Mouse (Mus musculus) midbrain, embryonic 14.5 days (tissue): ENCODE measurements around the gene Gpsm3. TPM values are rescaled to one million over a fixed set of nuclear protein-coding genes. Genes with fewer than 3 reads are reported as not detected.

ENCODE experiments used
- ATAC-seq: fragments of 200-750 bp; cut with Nextera tagmentation; 2 replicates; pipeline ENCODE4 v1.8.0; 2017; ENCODE audit warnings: moderate number of reproducible peaks, moderate library complexity; ENCODE audit not compliant: low FRiP score, low TSS enrichment
- DNase-seq: peaks from one replicate; pipeline ENCODE4 v3.0.0-alpha.2; 2015
- H3K27ac ChIP-seq: fragments of 300-500 bp; sonication (generic); replicated peaks from 2 replicates; pipeline ENCODE4 v1.5.1; 2014; ENCODE audit warnings: mild to moderate bottlenecking, low read depth, low read length, moderate library complexity
- H3K27me3 ChIP-seq: fragments of 300-500 bp; sonication (generic); 2 replicates; pipeline ENCODE4 v1.6.1; 2014; ENCODE audit warnings: low read length, control low read depth, mixed read lengths; ENCODE audit not compliant: control insufficient read depth, insufficient read depth
- H3K36me3 ChIP-seq: fragments of 300-500 bp; sonication (generic); 2 replicates; pipeline ENCODE4 v1.6.1; 2014; ENCODE audit warnings: low read length, control low read depth; ENCODE audit not compliant: control insufficient read depth, insufficient read depth
- H3K4me1 ChIP-seq: fragments of 300-500 bp; sonication (generic); 2 replicates; pipeline ENCODE4 v1.6.1; 2014; ENCODE audit warnings: mild to moderate bottlenecking, antibody characterized with exemption, low read length, control low read depth; ENCODE audit not compliant: control insufficient read depth, insufficient read depth
- H3K4me2 ChIP-seq: fragments of 300-500 bp; sonication (generic); 2 replicates; pipeline ENCODE4 v1.6.1; 2014; ENCODE audit warnings: mild to moderate bottlenecking, low read length, moderate library complexity
- H3K4me3 ChIP-seq: fragments of 300-500 bp; sonication (generic); replicated peaks from 2 replicates; pipeline ENCODE4 v1.5.1; 2014; ENCODE audit warnings: low read depth, low read length
- H3K9ac ChIP-seq: fragments of 300-500 bp; sonication (generic); replicated peaks from 2 replicates; pipeline ENCODE4 v1.6.1; 2014; ENCODE audit warnings: mild to moderate bottlenecking, low read length, moderate library complexity
- H3K9me3 ChIP-seq: fragments of 300-500 bp; sonication (generic); 2 replicates; pipeline ENCODE4 v1.6.1; 2016; ENCODE audit warnings: low read length, control low read depth, mixed read lengths; ENCODE audit not compliant: control insufficient read depth
- WGBS: fragments of 180-500 bp; shearing (Covaris S2); extraction: QIAGEN DNeasy Blood & Tissue Kit; methylation state at CpG from one replicate; pipeline ENCODE4 v1.1.7; 2014; 5-methylcytosine and 5-hydroxymethylcytosine counted together
- polyA plus RNA-seq: library from polyadenylated mRNA; unstranded; fragments of >200 nt; fragmentation: Nextera tagmentation; extraction: Ambion mirVana; gene quantifications from 2 replicates; pipeline ENCODE4 v1.2.1, GENCODE M21; 2014

Gpsm3 gene
- polyA plus RNA-seq, 1 experiment from 2014 or later = 4.3 TPM

DNA sequence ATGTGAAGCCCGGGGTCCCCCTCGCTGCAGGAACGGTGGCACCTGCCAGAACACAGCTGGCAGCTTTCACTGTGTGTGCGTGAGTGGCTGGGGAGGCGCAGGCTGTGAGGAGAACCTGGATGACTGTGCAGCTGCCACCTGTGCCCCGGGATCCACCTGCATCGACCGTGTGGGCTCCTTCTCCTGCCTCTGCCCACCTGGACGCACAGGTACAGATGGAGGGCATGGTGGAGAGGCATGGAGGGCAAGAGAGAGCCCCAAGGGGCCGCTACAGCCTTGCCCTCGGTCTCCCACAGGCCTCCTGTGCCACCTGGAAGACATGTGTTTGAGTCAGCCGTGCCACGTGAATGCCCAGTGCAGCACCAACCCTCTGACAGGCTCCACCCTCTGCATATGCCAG, 21.2 kb upstream of the Gpsm3 start:
- Histone ChIP-seq H3K4me2 (no peak overlapping the region), H3K9me3 (0 out of 2 replicates have a peak, but pooled peaks cover 2% of the 10 kb centered on the region), H3K27ac (no peak overlapping the region), H3K27me3 (no peaks in the 10 kb centered on the region; the same call in 1 of the 2 replicates), H3K9ac (no peak overlapping the region), H3K36me3 (no peaks in the 10 kb centered on the region), H3K4me1 (no peaks in the 10 kb centered on the region), H3K4me3 (no peak overlapping the region)
- no peak for ATAC-seq
- DNase-seq = no peak
- WGBS = 77% methylated on average over 13 of the region's 13 CpGs

DNA sequence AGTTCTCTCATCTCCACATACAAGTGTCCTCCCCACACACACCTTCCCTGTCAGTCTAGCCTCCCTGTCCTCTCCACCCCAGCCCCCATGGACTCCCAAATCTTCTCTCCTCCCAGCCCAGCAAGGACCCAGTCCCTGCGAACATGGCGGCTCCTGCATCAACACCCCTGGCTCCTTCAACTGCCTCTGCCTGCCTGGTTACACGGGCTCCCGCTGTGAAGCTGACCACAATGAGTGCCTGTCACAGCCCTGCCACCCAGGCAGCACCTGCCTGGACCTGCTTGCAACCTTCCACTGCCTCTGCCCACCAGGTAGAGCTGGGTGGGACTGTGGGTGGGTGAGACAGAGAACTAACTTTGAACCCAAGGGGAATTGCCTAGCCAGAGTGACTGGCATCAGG, 19.7 kb upstream of the Gpsm3 start:
- no peaks in the 10 kb centered on the region; the same call in 1 of the 2 replicates for H3K27me3 ChIP-seq
- ATAC-seq = no peak
- WGBS = 62% methylated on average over 4 of the region's 4 CpGs
- H3K36me3 ChIP-seq = no peaks in the 10 kb centered on the region
- no peak overlapping the region for H3K9ac ChIP-seq
- H3K9me3 ChIP-seq = 0 out of 2 replicates have a peak, but pooled peaks cover 2% of the 10 kb centered on the region
- no peak overlapping the region for H3K27ac ChIP-seq
- H3K4me1 ChIP-seq = no peaks in the 10 kb centered on the region
- DNase-seq = no peak
- H3K4me3 ChIP-seq = no peak overlapping the region
- no peak overlapping the region for H3K4me2 ChIP-seq

GRCm38 (mm10) chr17:34571875-34572274, 17.7 kb upstream of the Gpsm3 start:
- H3K36me3 ChIP-seq = no peaks in the 10 kb centered on the region
- WGBS = 15% methylated on average over 5 of the region's 5 CpGs
- H3K4me3 ChIP-seq = no peak overlapping the region
- DNase-seq (no peak), ATAC-seq (no peak)
- no peaks in the 10 kb centered on the region; the same call in 1 of the 2 replicates for H3K27me3 ChIP-seq
- no peak overlapping the region for H3K9ac ChIP-seq
- no peaks in the 10 kb centered on the region for H3K9me3 ChIP-seq
- H3K27ac ChIP-seq = no peak overlapping the region
- no peaks in the 10 kb centered on the region for H3K4me1 ChIP-seq
- no peak overlapping the region for H3K4me2 ChIP-seq

DNA sequence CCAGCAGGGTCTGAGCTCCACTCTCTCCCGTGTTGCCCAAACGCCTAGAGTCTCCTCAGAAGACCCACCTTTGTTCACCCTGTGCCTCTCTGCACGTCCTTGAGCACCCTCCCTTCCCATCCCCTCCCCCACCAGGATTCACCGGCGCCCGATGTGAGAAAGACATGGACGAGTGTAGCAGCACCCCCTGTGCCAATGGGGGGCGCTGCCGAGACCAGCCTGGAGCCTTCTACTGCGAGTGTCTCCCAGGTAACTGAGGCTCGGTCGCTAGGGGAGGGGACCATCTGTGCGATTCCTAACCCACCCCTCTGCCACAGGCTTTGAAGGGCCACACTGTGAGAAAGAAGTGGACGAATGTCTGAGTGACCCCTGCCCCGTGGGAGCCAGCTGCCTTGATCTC, 17.2 kb upstream of the Gpsm3 start:
- no peak for DNase-seq
- no peak for ATAC-seq
- Histone ChIP-seq H3K27me3 (no peaks in the 10 kb centered on the region; the same call in 1 of the 2 replicates), H3K36me3 (no peaks in the 10 kb centered on the region), H3K9me3 (no peaks in the 10 kb centered on the region), H3K4me1 (no peaks in the 10 kb centered on the region), H3K9ac (no peak overlapping the region), H3K4me2 (no peak overlapping the region), H3K4me3 (no peak overlapping the region), H3K27ac (no peak overlapping the region)
- WGBS = 9% methylated on average over 15 of the region's 15 CpGs

GRCm38 (mm10) chr17:34576577-34576976, 13.0 kb upstream of the Gpsm3 start:
- DNase-seq = no peak
- Histone ChIP-seq H3K4me3 (no peak overlapping the region), H3K4me2 (no peak overlapping the region), H3K36me3 (no peaks in the 10 kb centered on the region), H3K4me1 (no peaks in the 10 kb centered on the region), H3K9me3 (no peaks in the 10 kb centered on the region), H3K9ac (no peak overlapping the region), H3K27ac (no peak overlapping the region), H3K27me3 (no peaks in the 10 kb centered on the region)
- no peak for ATAC-seq
- WGBS = 71% methylated on average over 5 of the region's 5 CpGs

DNA sequence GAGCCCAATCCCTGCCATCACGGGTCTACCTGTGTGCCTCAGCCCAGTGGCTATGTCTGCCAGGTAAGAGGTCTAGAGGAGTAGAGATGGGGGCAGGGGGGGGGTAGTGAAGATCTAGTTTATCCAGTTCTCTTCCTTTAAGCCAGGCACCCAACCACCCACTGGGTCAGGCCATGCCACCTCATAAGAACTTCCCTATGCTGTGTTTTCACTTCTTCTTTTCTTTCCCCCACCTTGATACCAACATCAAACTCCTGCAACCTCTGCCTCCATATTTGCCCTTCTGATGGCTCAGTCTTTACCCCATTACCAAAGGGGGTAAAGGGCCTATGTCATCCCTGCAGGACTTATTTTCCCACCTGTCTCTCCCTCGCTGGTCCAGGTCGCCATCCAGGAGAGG, 11.5 kb upstream of the Gpsm3 start:
- H3K4me2 ChIP-seq = no peak overlapping the region
- H3K27ac ChIP-seq = no peak overlapping the region
- H3K9ac ChIP-seq = no peak overlapping the region
- DNase-seq (no peak), ATAC-seq (no peak)
- H3K9me3 ChIP-seq = no peaks in the 10 kb centered on the region
- no peaks in the 10 kb centered on the region for H3K36me3 ChIP-seq
- 91% methylated on average over 3 of the region's 3 CpGs for WGBS
- H3K4me3 ChIP-seq = no peak overlapping the region
- no peaks in the 10 kb centered on the region for H3K27me3 ChIP-seq
- H3K4me1 ChIP-seq = no peaks in the 10 kb centered on the region

- Histone ChIP-seq H3K4me3 (no peak overlapping the region), H3K4me1 (peaks cover 14% of the 10 kb centered on the region), H3K27ac (no peak overlapping the region), H3K4me2 (no peak overlapping the region), H3K36me3 (no peaks in the 10 kb centered on the region), H3K27me3 (no peaks in the 10 kb centered on the region), H3K9me3 (no peaks in the 10 kb centered on the region), H3K9ac (no peak overlapping the region)
- ATAC-seq (no peak), DNase-seq (no peak)
- 88% methylated on average over 12 of the region's 12 CpGs for WGBS
Measured at GRCm38 (mm10) chr17:34582528-34582927, 7.1 kb upstream of the Gpsm3 start.

DNA sequence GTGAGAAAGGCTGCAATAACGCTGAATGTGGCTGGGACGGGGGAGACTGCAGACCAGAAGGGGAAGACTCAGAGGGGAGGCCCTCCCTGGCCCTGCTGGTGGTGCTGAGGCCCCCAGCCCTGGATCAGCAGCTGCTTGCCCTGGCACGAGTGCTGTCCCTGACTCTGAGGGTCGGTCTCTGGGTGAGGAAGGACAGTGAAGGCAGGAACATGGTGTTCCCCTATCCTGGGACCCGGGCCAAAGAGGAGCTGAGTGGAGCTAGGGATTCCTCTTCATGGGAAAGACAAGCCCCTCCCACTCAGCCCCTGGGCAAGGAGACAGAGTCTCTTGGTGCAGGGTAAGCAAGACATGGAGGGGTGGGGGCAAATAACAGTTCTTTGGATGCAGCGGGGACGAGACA, 6.2 kb upstream of the Gpsm3 start:
- Histone ChIP-seq H3K27me3 (no peaks in the 10 kb centered on the region), H3K9ac (no peak overlapping the region), H3K4me2 (no peak overlapping the region), H3K4me1 (peaks cover 20% of the 10 kb centered on the region), H3K9me3 (no peaks in the 10 kb centered on the region), H3K27ac (no peak overlapping the region), H3K36me3 (no peaks in the 10 kb centered on the region), H3K4me3 (no peak overlapping the region)
- ATAC-seq (no peak), DNase-seq (no peak)
- WGBS = 60% methylated on average over 7 of the region's 7 CpGs

- Histone ChIP-seq H3K27me3 (no peaks in the 10 kb centered on the region), H3K4me3 (no peak overlapping the region), H3K4me2 (no peak overlapping the region), H3K36me3 (no peaks in the 10 kb centered on the region), H3K4me1 (peaks cover 24% of the 10 kb centered on the region), H3K9me3 (no peaks in the 10 kb centered on the region), H3K9ac (no peak overlapping the region), H3K27ac (no peak overlapping the region)
- ATAC-seq (no peak), DNase-seq (no peak)
- WGBS = 83% methylated on average over 8 of the region's 8 CpGs
Measured at GRCm38 (mm10) chr17:34583819-34584218, 5.8 kb upstream of the Gpsm3 start.
